Mouse (Mus musculus): ENCODE measurements at regions not wholly inside any gene's neighbourhood (a gene's known extent, or its start where the extent isn't known, plus 50 kb on each side); places are given as distances from the start of the nearest gene placed in this dataset.

DNA sequence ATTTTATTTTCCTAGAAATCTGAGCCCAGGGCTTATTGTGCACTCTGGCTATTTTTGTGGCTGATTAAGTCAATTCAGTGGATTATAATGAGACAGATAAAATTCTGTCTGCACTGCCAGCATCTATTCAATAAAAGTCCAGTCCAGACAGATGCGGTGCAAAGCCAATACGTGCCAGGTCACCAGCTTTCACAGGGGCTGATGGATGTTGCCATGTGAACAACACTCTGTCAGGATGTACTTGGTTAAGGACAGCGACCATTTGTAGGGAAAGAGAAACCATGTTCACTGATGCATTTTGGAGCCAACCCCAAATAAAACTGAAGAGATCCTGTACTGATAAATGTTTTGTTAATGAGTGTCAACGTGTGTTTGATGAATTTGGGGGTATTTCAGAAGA is 285.0 kb upstream of the Gnpda2 start:
- H3K27ac ChIP-seq (replicated peaks), result no peak overlapping the region
- no peak overlapping the region for H3K9ac ChIP-seq
- no peaks in the 10 kb centered on the region for H3K9me3 ChIP-seq
- WGBS, result 34% methylated on average over 4 of the region's 4 CpGs
- H3K4me2 ChIP-seq, result no peak overlapping the region
- ATAC-seq (ENCODE audit: low FRiP score, low read depth), result no peak
- no peak overlapping the region for H3K4me3 ChIP-seq
- no peaks in the 10 kb centered on the region for H3K4me1 ChIP-seq (replicated peaks)
- no peaks in the 10 kb centered on the region for H3K36me3 ChIP-seq
- H3K27me3 ChIP-seq, result no peaks in the 10 kb centered on the region

GRCm38 (mm10) chr5:69863027-69863426 is 270.9 kb upstream of the Gnpda2 start:
- Histone ChIP-seq H3K4me2 (no peak overlapping the region), H3K4me1 (replicated peaks) (no peaks in the 10 kb centered on the region), H3K4me3 (no peak overlapping the region), H3K36me3 (no peaks in the 10 kb centered on the region), H3K27me3 (no peaks in the 10 kb centered on the region), H3K9ac (no peak overlapping the region), H3K9me3 (0 out of 2 replicates have a peak, but pooled peaks cover 2% of the 10 kb centered on the region), H3K27ac (replicated peaks) (no peak overlapping the region)
- 65% methylated on average over 3 of the region's 3 CpGs for WGBS
- no peak for ATAC-seq (ENCODE audit: low FRiP score, low read depth)

DNA sequence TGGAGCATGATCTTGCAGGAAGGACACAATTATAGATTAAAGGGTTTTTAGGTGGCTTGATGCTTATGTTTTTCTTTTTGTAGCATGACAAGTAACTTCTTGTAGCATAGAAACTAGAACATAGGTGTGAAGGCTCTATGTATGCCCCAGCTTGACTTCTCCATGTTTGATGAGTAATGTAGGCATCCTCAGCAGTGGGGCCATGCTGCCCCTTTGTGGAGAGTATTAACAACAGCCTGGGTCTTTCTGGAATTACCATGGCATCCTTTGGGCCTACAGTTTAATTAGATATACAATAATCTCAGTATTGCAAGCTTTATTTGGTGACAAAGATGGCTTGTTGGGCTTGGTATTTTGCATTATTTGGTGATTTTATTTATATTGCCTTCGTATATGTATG is 252.7 kb upstream of the Gnpda2 start:
- H3K4me2 ChIP-seq, result no peak overlapping the region
- no peaks in the 10 kb centered on the region for H3K27me3 ChIP-seq
- no peak overlapping the region for H3K9ac ChIP-seq
- no peaks in the 10 kb centered on the region for H3K36me3 ChIP-seq
- no peaks in the 10 kb centered on the region for H3K4me1 ChIP-seq (replicated peaks)
- WGBS, result 65% methylated on average over 1 of the region's 1 CpGs
- no peaks in the 10 kb centered on the region for H3K9me3 ChIP-seq
- no peak overlapping the region for H3K27ac ChIP-seq (replicated peaks)
- no peak overlapping the region for H3K4me3 ChIP-seq
- no peak for ATAC-seq (ENCODE audit: low FRiP score, low read depth)

GRCm38 (mm10) chr5:69837947-69838710 is 246.0 kb upstream of the Gnpda2 start:
- Histone ChIP-seq H3K36me3 (no peaks in the 10 kb centered on the region), H3K4me3 (no peak overlapping the region), H3K27me3 (no peaks in the 10 kb centered on the region), H3K4me2 (no peak overlapping the region), H3K4me1 (replicated peaks) (no peaks in the 10 kb centered on the region), H3K9ac (no peak overlapping the region), H3K27ac (replicated peaks) (no peak overlapping the region), H3K9me3 (no peaks in the 10 kb centered on the region)
- ATAC-seq (ENCODE audit: low FRiP score, low read depth), result no peak
- 58% methylated on average over 7 of the region's 7 CpGs for WGBS

DNA sequence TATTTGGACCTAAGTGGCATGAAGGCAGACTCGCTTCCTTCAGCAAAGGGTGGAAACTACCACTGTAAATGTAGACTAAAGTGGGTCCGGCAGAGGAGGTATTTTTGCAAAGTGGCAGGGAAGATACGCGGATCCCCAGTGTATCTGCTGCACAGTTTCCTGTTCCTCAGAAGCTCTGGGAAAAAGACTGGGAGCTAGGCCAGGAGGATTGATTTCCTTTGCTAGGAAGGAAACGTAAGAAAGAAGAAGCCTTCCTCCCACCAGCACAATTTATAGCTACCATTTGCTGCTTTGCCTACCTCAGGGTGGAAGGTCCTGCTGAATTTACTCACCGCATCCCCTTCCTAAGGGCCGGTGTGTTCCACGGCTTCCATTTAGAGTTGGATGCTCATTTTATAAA is 244.2 kb upstream of the Gnpda2 start:
- no peak for ATAC-seq (ENCODE audit: low FRiP score, low read depth)
- Histone ChIP-seq H3K4me3 (no peak overlapping the region), H3K4me2 (no peak overlapping the region), H3K9me3 (no peaks in the 10 kb centered on the region), H3K4me1 (replicated peaks) (no peaks in the 10 kb centered on the region), H3K9ac (no peak overlapping the region), H3K36me3 (no peaks in the 10 kb centered on the region), H3K27me3 (no peaks in the 10 kb centered on the region), H3K27ac (replicated peaks) (no peak overlapping the region)
- WGBS, result 86% methylated on average over 8 of the region's 8 CpGs

GRCm38 (mm10) chr5:69835162-69835561 is 243.0 kb upstream of the Gnpda2 start:
- H3K27me3 ChIP-seq, result no peaks in the 10 kb centered on the region
- H3K4me3 ChIP-seq, result no peak overlapping the region
- no peak overlapping the region for H3K27ac ChIP-seq (replicated peaks)
- H3K9ac ChIP-seq, result no peak overlapping the region
- no peak for ATAC-seq (ENCODE audit: low FRiP score, low read depth)
- no peaks in the 10 kb centered on the region for H3K9me3 ChIP-seq
- H3K4me2 ChIP-seq, result no peak overlapping the region
- WGBS, result 54% methylated on average over 8 of the region's 8 CpGs
- no peaks in the 10 kb centered on the region for H3K36me3 ChIP-seq
- H3K4me1 ChIP-seq (replicated peaks), result no peaks in the 10 kb centered on the region

DNA sequence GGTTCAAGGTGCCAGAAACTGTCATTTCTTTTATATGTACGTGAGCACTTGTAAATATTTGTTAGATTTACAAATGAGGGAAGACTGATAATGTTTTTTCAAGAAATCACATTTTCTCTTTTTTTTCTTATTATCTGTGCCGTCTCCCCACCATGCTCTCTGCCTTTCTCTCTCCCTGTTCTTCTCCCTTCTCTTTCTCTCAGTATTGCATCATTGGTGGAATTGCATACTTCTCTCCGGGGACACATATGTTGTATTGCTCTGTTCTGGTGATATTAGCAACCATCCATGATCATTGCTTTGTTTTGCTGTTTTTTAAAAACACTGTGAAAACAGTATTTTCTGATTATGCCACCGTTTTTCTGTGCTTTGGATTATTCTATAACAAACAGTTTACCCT is 225.6 kb upstream of the Gnpda2 start:
- no peak for ATAC-seq (ENCODE audit: low FRiP score, low read depth)
- 39% methylated on average over 4 of the region's 4 CpGs for WGBS

DNA sequence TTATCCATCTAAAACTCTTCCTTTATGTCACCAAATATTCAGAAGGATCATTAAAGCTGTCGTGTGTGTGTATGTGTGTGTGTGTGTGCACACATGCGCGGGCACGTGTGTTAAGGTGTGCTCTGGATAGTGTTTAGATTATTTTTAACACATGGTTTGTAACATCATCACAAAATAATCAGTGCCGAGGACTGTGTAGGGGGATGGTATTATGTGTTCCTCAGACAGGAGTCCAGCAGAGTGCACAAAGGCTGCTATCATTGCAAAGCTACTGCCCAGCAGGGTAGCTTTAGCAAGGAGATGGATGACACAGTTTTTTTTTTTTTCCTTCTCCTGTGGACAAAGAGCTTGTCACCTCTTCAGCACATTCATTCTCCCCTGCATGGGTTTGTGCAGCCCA is 224.9 kb upstream of the Gnpda2 start:
- Histone ChIP-seq H3K9ac (no peak overlapping the region), H3K4me1 (replicated peaks) (no peaks in the 10 kb centered on the region), H3K27me3 (no peaks in the 10 kb centered on the region), H3K36me3 (no peaks in the 10 kb centered on the region), H3K9me3 (no peaks in the 10 kb centered on the region), H3K4me2 (no peak overlapping the region), H3K27ac (replicated peaks) (no peak overlapping the region), H3K4me3 (no peak overlapping the region)
- WGBS, result 43% methylated on average over 5 of the region's 5 CpGs
- ATAC-seq (ENCODE audit: low FRiP score, low read depth), result no peak

More for the DNA sequence above, 225.6 kb upstream of the Gnpda2 start:
- Histone ChIP-seq H3K9me3 (no peaks in the 10 kb centered on the region), H3K27me3 (no peaks in the 10 kb centered on the region), H3K9ac (no peak overlapping the region), H3K4me2 (no peak overlapping the region), H3K36me3 (no peaks in the 10 kb centered on the region), H3K4me3 (no peak overlapping the region), H3K27ac (replicated peaks) (no peak overlapping the region), H3K4me1 (replicated peaks) (no peaks in the 10 kb centered on the region)

- no peaks in the 10 kb centered on the region for H3K4me1 ChIP-seq (replicated peaks)
- 17% methylated on average over 1 of the region's 1 CpGs for WGBS
- no peak overlapping the region for H3K4me2 ChIP-seq
- H3K27ac ChIP-seq (replicated peaks), result no peak overlapping the region
- no peak overlapping the region for H3K9ac ChIP-seq
- no peaks in the 10 kb centered on the region for H3K27me3 ChIP-seq
- H3K36me3 ChIP-seq, result no peaks in the 10 kb centered on the region
- no peak overlapping the region for H3K4me3 ChIP-seq
- H3K9me3 ChIP-seq, result no peaks in the 10 kb centered on the region
- 0 out of 2 replicates have a peak, but pooled peaks have one; percentile 51 for ATAC-seq (ENCODE audit: low FRiP score, low read depth)
Measured at GRCm38 (mm10) chr5:69815356-69815755, 223.2 kb upstream of the Gnpda2 start.

GRCm38 (mm10) chr5:69802612-69803011 is 210.5 kb upstream of the Gnpda2 start:
- no peak for ATAC-seq (ENCODE audit: low FRiP score, low read depth)
- Histone ChIP-seq H3K4me2 (no peak overlapping the region), H3K27ac (replicated peaks) (no peak overlapping the region), H3K4me3 (no peak overlapping the region), H3K9me3 (no peaks in the 10 kb centered on the region), H3K36me3 (no peaks in the 10 kb centered on the region), H3K4me1 (replicated peaks) (no peaks in the 10 kb centered on the region), H3K9ac (no peak overlapping the region), H3K27me3 (no peaks in the 10 kb centered on the region)
- WGBS, result 56% methylated on average over 4 of the region's 4 CpGs

GRCm38 (mm10) chr5:69802101-69802500 is 210.0 kb upstream of the Gnpda2 start:
- H3K4me1 ChIP-seq (replicated peaks), result no peaks in the 10 kb centered on the region
- no peak overlapping the region for H3K4me2 ChIP-seq
- no peaks in the 10 kb centered on the region for H3K9me3 ChIP-seq
- ATAC-seq (ENCODE audit: low FRiP score, low read depth), result no peak
- H3K36me3 ChIP-seq, result no peaks in the 10 kb centered on the region
- no peaks in the 10 kb centered on the region for H3K27me3 ChIP-seq
- WGBS, result 76% methylated on average over 3 of the region's 3 CpGs
- H3K27ac ChIP-seq (replicated peaks), result no peak overlapping the region
- no peak overlapping the region for H3K4me3 ChIP-seq
- no peak overlapping the region for H3K9ac ChIP-seq

GRCm38 (mm10) chr5:69795316-69795715 is 203.2 kb upstream of the Gnpda2 start:
- Histone ChIP-seq H3K27me3 (no peaks in the 10 kb centered on the region), H3K27ac (replicated peaks) (no peak overlapping the region), H3K4me1 (replicated peaks) (no peaks in the 10 kb centered on the region), H3K4me2 (no peak overlapping the region), H3K9me3 (no peaks in the 10 kb centered on the region), H3K36me3 (no peaks in the 10 kb centered on the region), H3K4me3 (no peak overlapping the region), H3K9ac (no peak overlapping the region)
- WGBS, result 61% methylated on average over 3 of the region's 3 CpGs
- no peak for ATAC-seq (ENCODE audit: low FRiP score, low read depth)

DNA sequence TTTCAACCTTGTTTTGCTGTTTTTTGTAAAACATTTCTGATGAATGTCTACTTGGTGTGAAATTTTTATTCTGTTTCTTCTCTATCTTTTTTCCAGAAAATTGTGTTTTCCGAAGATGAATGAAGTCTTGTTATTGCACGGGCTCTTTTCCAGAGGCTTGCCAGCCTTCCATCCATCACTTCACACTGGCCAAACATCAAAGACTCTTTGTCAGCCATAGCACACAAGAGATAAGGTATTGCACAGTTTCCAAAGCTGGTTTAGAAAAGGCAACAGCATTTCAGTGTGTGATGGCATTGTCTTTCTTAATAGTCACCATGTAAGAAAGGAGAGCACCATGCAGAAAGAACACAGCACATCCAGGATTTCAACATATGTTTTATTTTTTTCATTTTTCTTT is 202.5 kb upstream of the Gnpda2 start:
- H3K36me3 ChIP-seq, result no peaks in the 10 kb centered on the region
- H3K27ac ChIP-seq (replicated peaks), result no peak overlapping the region
- no peak for ATAC-seq (ENCODE audit: low FRiP score, low read depth)
- no peak overlapping the region for H3K9ac ChIP-seq
- H3K4me1 ChIP-seq (replicated peaks), result no peaks in the 10 kb centered on the region
- no peak overlapping the region for H3K4me2 ChIP-seq
- H3K4me3 ChIP-seq, result no peak overlapping the region
- no peaks in the 10 kb centered on the region for H3K27me3 ChIP-seq
- 46% methylated on average over 2 of the region's 2 CpGs for WGBS
- no peaks in the 10 kb centered on the region for H3K9me3 ChIP-seq
